Mouse (Mus musculus) natural killer cell, adult 2 months (primary cell): Measurements from ENCODE around the gene Spata22.
"Not testable (repeated sequence)": the region's sequence is repeated elsewhere in the genome, so short reads cannot be mapped to it uniquely, and the experiment has no call there.

Experiments
- DNase-seq, 2 experiments: peaks; one replicate each; pipeline ENCODE4 v3.0.0; 2022; ENCODE audit warnings: low spot score in 2 of 2

Spata22 gene

GRCm38 (mm10) chr11:73329442-73329841, at the start of gene Spata22, which contains the start of the genes Aspa and Gm49340:
Gene Spata22, plus strand, starts transcription at chr11:73329741.
Gene Aspa, minus strand, starts transcription at chr11:73329596.
Gene Gm49340, plus strand, starts transcription at chr11:73329741.
- DNase-seq: no peak

GRCm38 (mm10) chr11:73280710-73281109, 48.8 kb upstream of the Spata22 start:
- no peak for DNase-seq

- DNase-seq: peak; percentile 7 to 12
Observed at GRCm38 (mm10) chr11:73281528-73282027, 48.0 kb upstream of the Spata22 start.

- DNase-seq: no peak
Observed at GRCm38 (mm10) chr11:73283369-73283768, 46.2 kb upstream of the Spata22 start.

- no peak for DNase-seq
Observed at GRCm38 (mm10) chr11:73283926-73284325, 45.6 kb upstream of the Spata22 start.

GRCm38 (mm10) chr11:73284351-73284750, 45.2 kb upstream of the Spata22 start:
- DNase-seq: no peak

- DNase-seq: no peak
Observed at GRCm38 (mm10) chr11:73289621-73290020, 39.9 kb upstream of the Spata22 start.

- DNase-seq: no peak
Observed at GRCm38 (mm10) chr11:73303123-73303522, 26.4 kb upstream of the Spata22 start.

GRCm38 (mm10) chr11:73315961-73316360, 13.6 kb upstream of the Spata22 start:
- no peak for DNase-seq

- not testable (repeated sequence) for DNase-seq
Observed at GRCm38 (mm10) chr11:73318581-73318980, 11.0 kb upstream of the Spata22 start.

- not testable (repeated sequence) for DNase-seq
Observed at GRCm38 (mm10) chr11:73321064-73321463, 8.5 kb upstream of the Spata22 start.

GRCm38 (mm10) chr11:73323906-73324830, 5.4 kb upstream of the Spata22 start:
- DNase-seq: no peak

GRCm38 (mm10) chr11:73326485-73326886, 3.1 kb upstream of the Spata22 start:
- no peak for DNase-seq

GRCm38 (mm10) chr11:73327361-73327760, 2.2 kb upstream of the Spata22 start:
- DNase-seq: no peak

GRCm38 (mm10) chr11:73333357-73333756, 3.8 kb downstream of the Spata22 start:
- no peak for DNase-seq

- DNase-seq: no peak
Observed at GRCm38 (mm10) chr11:73336919-73337318, 7.4 kb downstream of the Spata22 start.

GRCm38 (mm10) chr11:73350483-73350882, 20.9 kb downstream of the Spata22 start, which contains the start of gene Olfr20:
Gene Olfr20, plus strand, starts transcription at chr11:73350783.
- DNase-seq: no peak

- DNase-seq: no peak
Observed at GRCm38 (mm10) chr11:73370946-73371345, 41.4 kb downstream of the Spata22 start, which contains the start of gene Olfr376. Gene Olfr376, plus strand, starts transcription at chr11:73371246.

- DNase-seq: no peak
Observed at GRCm38 (mm10) chr11:73395374-73395773, 65.8 kb downstream of the Spata22 start.
